In genomic region chr15:83593189-83593585, GRCm38 (mm10) we compare ENCODE assay signal across 10 mouse cellular contexts. TPM values are rescaled to one million over a fixed set of nuclear protein-coding genes. Genes with fewer than 3 reads are reported as not detected.
DNase-seq lines count a peak whose midpoint lies in the region; ATAC-seq and TF ChIP-seq lines count a peak whose summit lies in the region.
"Had no signal": no experiment of that assay in that cellular context is flagged by ENCODE, and none has a peak within 500 bp of the region (broad histone marks: within the 10 kb centered on the region; RNA-seq: fewer than 3 reads in every experiment).

No protein-coding gene starts in this region.

- TF ChIP-seq CTCF in stomach, postnatal 0 days (IDR thresholded peaks at IDR 0.05; ENCODE audit: low read depth), result no peak

- H3K4me3 ChIP-seq in lung, embryonic 15.5 days, result peak overlapping the region; percentile 83
- H3K4me3 ChIP-seq in limb, embryonic 15.5 days, result peak overlapping the region; percentile 85; the same call in 1 of the 2 replicates
- H3K4me3 ChIP-seq in stomach, postnatal 0 days (ENCODE audit: low read depth, low read length), result no peak overlapping the region

- no peak overlapping the region for H3K9ac ChIP-seq in lung, embryonic 15.5 days
- no peak overlapping the region for H3K9ac ChIP-seq in limb, embryonic 15.5 days
- H3K9ac ChIP-seq in stomach, postnatal 0 days (ENCODE audit: low read length), result peak overlapping the region; percentile 43; the same call in 1 of the 2 replicates

- no peak overlapping the region for H3K27ac ChIP-seq in lung, embryonic 15.5 days
- no peak overlapping the region for H3K27ac ChIP-seq in limb, embryonic 15.5 days
- H3K27ac ChIP-seq in stomach, postnatal 0 days (replicated peaks), result peak overlapping the region; percentile 78

- DNase-seq in lung, postnatal 25 days (ENCODE audit: low spot score), result no peak
- peak; percentile 55 for DNase-seq in stomach, postnatal 0 days (ENCODE audit: low spot score)
- no peak for DNase-seq in urinary bladder, adult 2 months (ENCODE audit: low spot score)
- no peak for DNase-seq in embryo, embryonic 10.5 days (ENCODE audit: low spot score)
- DNase-seq in layer of hippocampus, adult 11-12 months (ENCODE audit: low spot score), result no peak
- DNase-seq: heart, adult 18-20 months; thymus, postnatal 4 days had no signal

- peaks cover 4% of the 10 kb centered on the region for H3K36me3 ChIP-seq in lung, embryonic 15.5 days
- peaks cover 15% of the 10 kb centered on the region for H3K36me3 ChIP-seq in limb, embryonic 15.5 days
- no peaks in the 10 kb centered on the region for H3K36me3 ChIP-seq in stomach, postnatal 0 days (ENCODE audit: control insufficient read depth, insufficient read depth, low read length)

- no peak for TF ChIP-seq EP300 in stomach, postnatal 0 days (optimal IDR thresholded peaks at IDR 0.05)

- ATAC-seq in lung, embryonic 15.5 days (ENCODE audit: borderline replicate concordance, extremely low read depth, low FRiP score, low TSS enrichment), result no peak
- ATAC-seq in erythroid progenitor cell, adult 5-6 weeks (replicated peaks; ENCODE audit: low FRiP score, poor library complexity, severe bottlenecking), result peak; percentile 27
- no peak for ATAC-seq in limb, embryonic 15.5 days (ENCODE audit: insufficient number of reproducible peaks, low FRiP score, low TSS enrichment, low read depth)
- peak; percentile 44; the same call in 1 of the 2 replicates for ATAC-seq in stomach, postnatal 0 days (ENCODE audit: low FRiP score, low TSS enrichment)

- peaks cover 17% of the 10 kb centered on the region for H3K4me1 ChIP-seq in lung, embryonic 15.5 days
- peaks cover 24% of the 10 kb centered on the region for H3K4me1 ChIP-seq in limb, embryonic 15.5 days
- H3K4me1 ChIP-seq in stomach, postnatal 0 days (replicated peaks; ENCODE audit: control insufficient read depth, insufficient read depth), result peaks cover 6% of the 10 kb centered on the region; the same call in 1 of the 2 replicates

- peak overlapping the region; percentile 89; the same call in 1 of the 2 replicates for H3K4me2 ChIP-seq in lung, embryonic 15.5 days
- peak overlapping the region; percentile 80; the same call in 1 of the 2 replicates for H3K4me2 ChIP-seq in limb, embryonic 15.5 days
- H3K4me2 ChIP-seq in stomach, postnatal 0 days (replicated peaks; ENCODE audit: low read depth), result peak overlapping the region; percentile 84

- H3K27me3 ChIP-seq in lung, embryonic 15.5 days, result no peaks in the 10 kb centered on the region
- no peaks in the 10 kb centered on the region for H3K27me3 ChIP-seq in limb, embryonic 15.5 days
- no peaks in the 10 kb centered on the region for H3K27me3 ChIP-seq in stomach, postnatal 0 days (ENCODE audit: control insufficient read depth, insufficient read depth, low read length)

- H3K9me3 ChIP-seq in lung, embryonic 15.5 days, result no peaks in the 10 kb centered on the region
- no peaks in the 10 kb centered on the region for H3K9me3 ChIP-seq in limb, embryonic 15.5 days
- H3K9me3 ChIP-seq in stomach, postnatal 0 days (ENCODE audit: control insufficient read depth, low read length), result no peaks in the 10 kb centered on the region

RNA-seq across cellular contexts. Expression of gene Ttll12, which starts 1.8 kb away (rescaled TPM):
- 33.3 and 34.0 TPM in 2 replicates for polyA plus RNA-seq in lung, embryonic 15.5 days (2015; fragmentation: Nextera tagmentation; extraction: Ambion mirVana)
- 48.6 and 55.5 TPM in 2 replicates for total RNA-seq in erythroid progenitor cell, adult 5-6 weeks (2015; ENCODE audit: low replicate concordance)
- 42.6 and 47.1 TPM in 2 replicates for total RNA-seq in erythroid progenitor cell, adult 5-6 weeks (2017; ENCODE audit: low replicate concordance)
- polyA plus RNA-seq in limb, embryonic 15.5 days (2015; fragmentation: Nextera tagmentation; extraction: Ambion mirVana), result 33.2 and 36.5 TPM in 2 replicates
- 17.3 and 17.6 TPM in 2 replicates for polyA plus RNA-seq in stomach, postnatal 0 days (2015; fragmentation: Nextera tagmentation; extraction: Ambion mirVana)
- 11.2 and 11.7 TPM in 2 replicates for polyA plus RNA-seq in urinary bladder, adult 2 months (2012; rRNA removed)

RNA-seq across cellular contexts. Expression of gene Mcat, which starts 29.6 kb away (rescaled TPM):
- 34.3 and 34.7 TPM in 2 replicates for polyA plus RNA-seq in lung, embryonic 15.5 days (2015; fragmentation: Nextera tagmentation; extraction: Ambion mirVana)
- 3.4 and 7.9 TPM in 2 replicates for total RNA-seq in erythroid progenitor cell, adult 5-6 weeks (2015; ENCODE audit: low replicate concordance)
- total RNA-seq in erythroid progenitor cell, adult 5-6 weeks (2017; ENCODE audit: low replicate concordance), result 2.8 and 13.2 TPM in 2 replicates
- 28.8 and 31.5 TPM in 2 replicates for polyA plus RNA-seq in limb, embryonic 15.5 days (2015; fragmentation: Nextera tagmentation; extraction: Ambion mirVana)
- 24.9 and 25.5 TPM in 2 replicates for polyA plus RNA-seq in stomach, postnatal 0 days (2015; fragmentation: Nextera tagmentation; extraction: Ambion mirVana)
- polyA plus RNA-seq in urinary bladder, adult 2 months (2012; rRNA removed), result 22.5 and 23.5 TPM in 2 replicates

RNA-seq across cellular contexts. Expression of gene Tspo, which starts 29.8 kb away (rescaled TPM):
- polyA plus RNA-seq in lung, embryonic 15.5 days (2015; fragmentation: Nextera tagmentation; extraction: Ambion mirVana), result 99.8 and 105 TPM in 2 replicates
- 133 TPM in 2 replicates for total RNA-seq in erythroid progenitor cell, adult 5-6 weeks (2015; ENCODE audit: low replicate concordance)
- total RNA-seq in erythroid progenitor cell, adult 5-6 weeks (2017; ENCODE audit: low replicate concordance), result 92.7 and 104 TPM in 2 replicates
- 56.4 and 69.4 TPM in 2 replicates for polyA plus RNA-seq in limb, embryonic 15.5 days (2015; fragmentation: Nextera tagmentation; extraction: Ambion mirVana)
- 277 and 284 TPM in 2 replicates for polyA plus RNA-seq in stomach, postnatal 0 days (2015; fragmentation: Nextera tagmentation; extraction: Ambion mirVana)
- polyA plus RNA-seq in urinary bladder, adult 2 months (2012; rRNA removed), result 214 and 260 TPM in 2 replicates

Comparison
In these comparisons a context has a peak if more than half of its experiments do, and no peak if none do; other contexts are left out.
1. ATAC-seq: peak in erythroid progenitor cell, adult 5-6 weeks (single experiment) and stomach, postnatal 0 days (single experiment); none in lung, embryonic 15.5 days (single experiment) and limb, embryonic 15.5 days (single experiment).
2. Peak in every context shown above with its lines, with median percentiles within 50 percentile points of each other: H3K4me2 ChIP-seq.